Mouse (Mus musculus): Measurements from ENCODE around the gene Scfd1.

DNA sequence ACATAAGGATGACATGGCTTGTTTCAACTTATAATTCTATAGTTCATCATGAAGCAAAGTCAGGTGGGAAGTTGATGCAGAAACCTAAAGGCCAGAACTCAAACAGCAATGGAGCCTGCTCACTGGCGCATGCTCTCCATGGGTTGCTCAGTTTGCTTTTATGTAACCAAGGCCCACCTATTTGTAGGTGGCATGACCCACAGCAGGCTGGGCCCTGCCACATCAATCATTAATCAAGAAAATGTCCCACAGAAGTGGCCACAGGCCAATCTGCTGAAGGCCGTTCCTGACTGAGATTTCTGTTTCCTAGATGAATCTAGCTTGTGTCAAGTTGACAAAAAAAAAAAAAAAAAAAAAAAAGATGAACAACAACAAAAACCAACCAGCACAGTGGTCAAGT, 103.9 kb downstream of the Scfd1 start:
- TF ChIP-seq POLR2A (IDR thresholded peaks at IDR 0.05; ENCODE audit: borderline replicate concordance, insufficient read depth, low read length), result no peak
- no peak for TF ChIP-seq CTCF (IDR thresholded peaks at IDR 0.05; ENCODE audit: borderline replicate concordance, insufficient read depth, low read depth, low read length)

Data from cerebellum, adult 2 months (tissue).